Comparison of ENCODE assay signal across 8 mouse cellular contexts in the genomic region with DNA sequence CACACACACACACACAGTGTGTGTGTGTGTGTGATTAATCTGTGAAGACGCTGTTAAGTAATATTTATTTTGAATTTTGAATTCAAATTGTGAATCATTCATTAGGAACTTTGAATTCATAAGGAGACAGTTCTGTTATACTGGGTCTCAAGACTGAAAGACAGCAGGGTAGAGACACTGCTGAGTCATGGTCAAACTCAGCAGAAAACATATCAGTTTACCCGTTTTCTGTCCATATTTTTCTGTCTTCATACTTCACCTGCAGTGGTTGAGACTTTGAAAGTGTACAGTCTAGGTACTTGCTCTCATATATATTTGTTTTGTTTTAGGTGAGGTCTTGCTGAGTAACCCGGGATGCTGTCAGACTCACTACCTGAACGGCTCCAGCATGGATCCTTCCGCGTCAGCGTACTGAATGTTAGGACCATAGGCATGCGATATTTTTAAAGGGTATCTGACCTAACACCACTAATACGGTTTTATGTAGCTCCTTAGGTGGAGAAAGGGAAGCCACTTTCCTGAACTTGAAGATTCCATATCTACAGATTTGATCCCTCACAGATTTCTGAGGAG.
DNase-seq lines count a peak whose midpoint lies in the region; ATAC-seq and TF ChIP-seq lines count a peak whose summit lies in the region.

No protein-coding gene starts in this region.

- no peaks in the 10 kb centered on the region for H3K79me2 ChIP-seq in C2C12 (ENCODE audit: control insufficient read depth, insufficient read depth)

- H3K9ac ChIP-seq in midbrain, embryonic 16.5 days (ENCODE audit: low read depth, low read length), result peak overlapping the region; percentile 4; the same call in 1 of the 2 replicates

- ATAC-seq in midbrain, embryonic 16.5 days, result peak; percentile 16; the same call in 1 of the 2 replicates

- H3K27me3 ChIP-seq in C2C12 (ENCODE audit: control insufficient read depth, insufficient read depth, insufficient read length), result no peaks in the 10 kb centered on the region
- H3K27me3 ChIP-seq in erythroblast, embryonic 14.5 days (ENCODE audit: control insufficient read depth), result no peaks in the 10 kb centered on the region
- H3K27me3 ChIP-seq in midbrain, embryonic 16.5 days (ENCODE audit: control insufficient read depth, insufficient read depth, low read depth, low read length), result no peaks in the 10 kb centered on the region

- H3K4me1 ChIP-seq in erythroblast, embryonic 14.5 days (ENCODE audit: control insufficient read depth), result peaks cover 18% of the 10 kb centered on the region
- H3K4me1 ChIP-seq in midbrain, embryonic 16.5 days (ENCODE audit: control insufficient read depth, insufficient read depth, low read length), result no peaks in the 10 kb centered on the region; the same call in 1 of the 2 replicates

- H3ac ChIP-seq in C2C12 (ENCODE audit: control insufficient read depth, insufficient read length, low read depth), result no peak overlapping the region

- TF ChIP-seq CTCF in C2C12 (IDR thresholded peaks at IDR 0.05; ENCODE audit: control insufficient read depth, insufficient read depth, insufficient read length), result no peak

- H3K36me3 ChIP-seq in C2C12 (ENCODE audit: control insufficient read depth, insufficient read depth), result no peaks in the 10 kb centered on the region
- no peaks in the 10 kb centered on the region for H3K36me3 ChIP-seq in erythroblast, embryonic 14.5 days (ENCODE audit: control insufficient read depth)
- no peaks in the 10 kb centered on the region for H3K36me3 ChIP-seq in midbrain, embryonic 16.5 days (ENCODE audit: control insufficient read depth, insufficient read depth, low read length)

- peak overlapping the region; percentile 23 for H3K4me3 ChIP-seq in C2C12 (ENCODE audit: insufficient read depth, poor library complexity, severe bottlenecking)
- peak overlapping the region; percentile 74 for H3K4me3 ChIP-seq in erythroblast, embryonic 14.5 days (replicated peaks)
- H3K4me3 ChIP-seq in midbrain, embryonic 16.5 days (ENCODE audit: low read depth, low read length), result peak overlapping the region; percentile 58

- no peaks in the 10 kb centered on the region for H3K9me3 ChIP-seq in erythroblast, embryonic 14.5 days (ENCODE audit: control insufficient read depth, low read length)
- no peaks in the 10 kb centered on the region for H3K9me3 ChIP-seq in midbrain, embryonic 16.5 days (replicated peaks; ENCODE audit: control insufficient read depth, low read length, poor library complexity, severe bottlenecking)

- peak overlapping the region; percentile 91 for H3K4me2 ChIP-seq in midbrain, embryonic 16.5 days (ENCODE audit: low read length)

- 57% methylated on average over 9 of the region's 9 CpGs for WGBS in midbrain, embryonic 16.5 days

- H3K27ac ChIP-seq in midbrain, embryonic 16.5 days (ENCODE audit: low read length), result no peak overlapping the region

- peak; percentile 73 for DNase-seq in MN1 (ENCODE audit: low spot score)
- DNase-seq in kidney, postnatal 14 days, result peak; percentile 4
- DNase-seq in right cerebral cortex, postnatal 10 days (ENCODE audit: low spot score in 2 of 2), result no peak
- DNase-seq in left cerebral cortex, adult 8-10 months (ENCODE audit: low spot score in 2 of 2), result no peak
- no peak for DNase-seq in urinary bladder, postnatal 14 days (ENCODE audit: low spot score)

- no peaks in the 10 kb centered on the region for H3K79me3 ChIP-seq in C2C12 (ENCODE audit: low read depth)

TF ChIP-seq in C2C12, 6 proteins besides CTCF, POLR2A, EP300 and RAD21:
- TF ChIP-seq MYOD1 (IDR thresholded peaks at IDR 0.05; ENCODE audit: control insufficient read depth, insufficient read length, low read depth) (no peak), FOSL1 (IDR thresholded peaks at IDR 0.05; ENCODE audit: insufficient read depth, low read length, poor library complexity, severe bottlenecking) (no peak), MAX (IDR thresholded peaks at IDR 0.05) (no peak), CEBPB (IDR thresholded peaks at IDR 0.05; ENCODE audit: low read depth) (no peak), MYOG (IDR thresholded peaks at IDR 0.05; ENCODE audit: control insufficient read depth, extremely low read depth, insufficient read length) (no peak), USF1 (IDR thresholded peaks at IDR 0.05; ENCODE audit: low read depth) (no peak)

Comparison
In these comparisons a context has a peak if more than half of its experiments do, and no peak if none do; other contexts are left out.
1. H3K4me3 ChIP-seq: peak in every context shown above with its lines; median percentile 74 in erythroblast, embryonic 14.5 days; 58 in midbrain, embryonic 16.5 days; 23 in C2C12.
2. DNase-seq: peak in MN1 (single experiment) and kidney, postnatal 14 days (single experiment); none in right cerebral cortex, postnatal 10 days (0 of 2), left cerebral cortex, adult 8-10 months (0 of 2) and urinary bladder, postnatal 14 days (single experiment).